Mouse (Mus musculus): Measurements from ENCODE around the gene Flrt1. TPM values are rescaled to one million over a fixed set of nuclear protein-coding genes. Genes with fewer than 3 reads are reported as not detected.

Gene Flrt1
- total and polyA plus RNA-seq, 3 experiments = not detected

- H3K9ac ChIP-seq (ENCODE audit: insufficient read depth, low read depth) = no peak overlapping the region
- no peaks in the 10 kb centered on the region for H3K79me2 ChIP-seq (replicated peaks; ENCODE audit: control insufficient read depth, extremely low read depth, insufficient read depth, poor library complexity, severe bottlenecking)
- no peak overlapping the region for H3K4me2 ChIP-seq (ENCODE audit: insufficient read depth, low read depth, poor library complexity, severe bottlenecking)
- peaks cover 31% of the 10 kb centered on the region for H3K27me3 ChIP-seq (replicated peaks)
- dilution Hi-C loops (cut with MboI; ENCODE audit: extremely low pct_ligation_motif_present, extremely low pct_unique_long_range_greater_than_20kb, low sequenced_read_pairs) (no loop called here), in situ Hi-C loops (cut with MboI; ENCODE audit: low pct_ligation_motif_present, low pct_unique_long_range_greater_than_20kb, low sequenced_read_pairs) (no loop called here)
- no peaks in the 10 kb centered on the region for H3K36me3 ChIP-seq (replicated peaks in 1 of 2; ENCODE audit: control insufficient read depth in 1 of 2, insufficient read depth in 1 of 2, low read length in 1 of 2)
- no peak overlapping the region for H3K4me3 ChIP-seq (replicated peaks in 1 of 3; ENCODE audit: low read depth in 2 of 3, low read length in 2 of 3, poor library complexity in 1 of 3)
- DNase-seq (ENCODE audit: extremely low read depth) = no peak
- peaks cover 3% of the 10 kb centered on the region for H3K9me3 ChIP-seq (replicated peaks; ENCODE audit: low read length)
- no peak overlapping the region for H3K27ac ChIP-seq (ENCODE audit: insufficient read depth, low read depth)
- peaks cover 6 to 16% of the 10 kb centered on the region in 2 experiments for H3K4me1 ChIP-seq (ENCODE audit: control insufficient read depth in 1 of 2, insufficient read depth in 2 of 2)
- TF ChIP-seq MYC (IDR thresholded peaks at IDR 0.05; ENCODE audit: low read depth, low read length) (no peak), ZNF384 (IDR thresholded peaks at IDR 0.05; ENCODE audit: low read depth, low read length) (no peak), USF2 (conservative IDR thresholded peaks at IDR 0.05; ENCODE audit: low read depth, low read length) (no peak), KAT2A (IDR thresholded peaks at IDR 0.05; ENCODE audit: insufficient replicate concordance, low read length) (no peak)
Measured at GRCm38 (mm10) chr19:7044706-7045105, 60.8 kb downstream of the Flrt1 start.

DNA sequence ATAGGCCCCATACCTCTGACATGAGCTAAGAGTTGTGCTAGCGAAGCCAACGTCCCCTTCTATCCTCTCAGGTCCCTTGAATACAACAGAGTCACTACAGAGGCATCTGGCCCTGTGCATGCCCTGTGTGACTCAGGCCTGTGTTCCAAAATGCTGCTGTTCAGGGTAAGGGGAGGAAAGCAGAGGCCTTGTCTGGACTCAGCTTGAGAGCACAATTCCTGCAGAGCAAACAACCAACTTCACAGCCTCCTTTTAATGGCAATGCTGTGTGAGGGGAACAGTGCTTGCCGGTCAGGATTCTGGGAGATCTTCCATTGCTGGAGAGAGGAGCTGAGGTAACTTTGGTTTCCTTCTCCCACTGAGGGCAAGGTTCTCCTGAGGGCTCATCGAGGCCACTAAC, 61.2 kb downstream of the Flrt1 start:
- H3K27me3 ChIP-seq (replicated peaks) = peaks cover 28% of the 10 kb centered on the region
- dilution Hi-C loops (cut with MboI; ENCODE audit: extremely low pct_ligation_motif_present, extremely low pct_unique_long_range_greater_than_20kb, low sequenced_read_pairs) = no loop called here
- peaks cover 6 to 16% of the 10 kb centered on the region in 2 experiments for H3K4me1 ChIP-seq (ENCODE audit: control insufficient read depth in 1 of 2, insufficient read depth in 2 of 2)
- H3K9me3 ChIP-seq (replicated peaks; ENCODE audit: low read length) = peaks cover under 1% of the 10 kb centered on the region
- no peaks in the 10 kb centered on the region for H3K36me3 ChIP-seq (replicated peaks in 1 of 2; ENCODE audit: control insufficient read depth in 1 of 2, insufficient read depth in 1 of 2, low read length in 1 of 2)
- in situ Hi-C loops (cut with MboI; ENCODE audit: low pct_ligation_motif_present, low pct_unique_long_range_greater_than_20kb, low sequenced_read_pairs) = no loop called here
- TF ChIP-seq PAX5 (IDR thresholded peaks at IDR 0.05; ENCODE audit: low read length) (no peak), RCOR1 (conservative IDR thresholded peaks at IDR 0.05; ENCODE audit: low read depth, low read length) (no peak), TBP (conservative IDR thresholded peaks at IDR 0.05; ENCODE audit: low read depth, low read length) (no peak), MYC (IDR thresholded peaks at IDR 0.05; ENCODE audit: low read depth, low read length) (no peak), ZC3H11A (IDR thresholded peaks at IDR 0.05; ENCODE audit: low read depth, low read length) (no peak), CHD1 (IDR thresholded peaks at IDR 0.05; ENCODE audit: low read depth, low read length) (no peak), IRF4 (IDR thresholded peaks at IDR 0.05; ENCODE audit: low read depth, low read length) (no peak), BHLHE40 (IDR thresholded peaks at IDR 0.05; ENCODE audit: low read depth, low read length) (no peak)
- DNase-seq (ENCODE audit: extremely low read depth) = no peak
- H3K4me3 ChIP-seq (replicated peaks in 1 of 3; ENCODE audit: low read depth in 2 of 3, low read length in 2 of 3, poor library complexity in 1 of 3) = no peak overlapping the region
- H3K9ac ChIP-seq (ENCODE audit: insufficient read depth, low read depth) = no peak overlapping the region
- no peak overlapping the region for H3K4me2 ChIP-seq (ENCODE audit: insufficient read depth, low read depth, poor library complexity, severe bottlenecking)
- H3K27ac ChIP-seq (ENCODE audit: insufficient read depth, low read depth) = no peak overlapping the region
- H3K79me2 ChIP-seq (replicated peaks; ENCODE audit: control insufficient read depth, extremely low read depth, insufficient read depth, poor library complexity, severe bottlenecking) = peaks cover 3% of the 10 kb centered on the region

Other genes with a start within 250 kb of the Flrt1 start
Only the 20 nearest of the 23 such genes appear.
- gene Prdx5, start 195.6 kb downstream of the Flrt1 start, total RNA-seq (2012; rRNA removed) = 72.6 and 74.8 TPM in 2 replicates
- gene Prdx5, start 195.6 kb downstream of the Flrt1 start, total RNA-seq (2014; rRNA removed) = 77.2 and 83.5 TPM in 2 replicates
- gene Prdx5, start 195.6 kb downstream of the Flrt1 start, polyA plus RNA-seq (2012; ENCODE audit: insufficient read length, low read depth) = 137 TPM in 2 replicates
- 23.5 and 28.7 TPM in 2 replicates for gene Esrra, start 183.9 kb downstream of the Flrt1 start, total RNA-seq (2012; rRNA removed)
- 13.4 and 13.6 TPM in 2 replicates for gene Esrra, start 183.9 kb downstream of the Flrt1 start, total RNA-seq (2014; rRNA removed)
- gene Esrra, start 183.9 kb downstream of the Flrt1 start, polyA plus RNA-seq (2012; ENCODE audit: insufficient read length, low read depth) = 15.6 and 17.7 TPM in 2 replicates
- gene Catsperz, start 180.3 kb downstream of the Flrt1 start, total RNA-seq (2012; rRNA removed) = not detected in 2 replicates
- not detected in 2 replicates for gene Catsperz, start 180.3 kb downstream of the Flrt1 start, total RNA-seq (2014; rRNA removed)
- gene Catsperz, start 180.3 kb downstream of the Flrt1 start, polyA plus RNA-seq (2012; ENCODE audit: insufficient read length, low read depth) = 1.2 TPM in 1 of 2 replicates, not detected in the other
- gene Kcnk4, start 171.2 kb downstream of the Flrt1 start, total RNA-seq (2012; rRNA removed) = 0.21 TPM in 1 of 2 replicates, not detected in the other
- gene Kcnk4, start 171.2 kb downstream of the Flrt1 start, total RNA-seq (2014; rRNA removed) = not detected in 2 replicates
- gene Kcnk4, start 171.2 kb downstream of the Flrt1 start, polyA plus RNA-seq (2012; ENCODE audit: insufficient read length, low read depth) = 0.80 TPM in 1 of 2 replicates, not detected in the other
- gene Bad, start 163.9 kb downstream of the Flrt1 start, total RNA-seq (2012; rRNA removed) = 37.8 and 38.0 TPM in 2 replicates
- gene Bad, start 163.9 kb downstream of the Flrt1 start, total RNA-seq (2014; rRNA removed) = 27.7 and 28.5 TPM in 2 replicates
- 33.3 and 39.6 TPM in 2 replicates for gene Bad, start 163.9 kb downstream of the Flrt1 start, polyA plus RNA-seq (2012; ENCODE audit: insufficient read length, low read depth)
- 14.1 and 18.1 TPM in 2 replicates for gene Gpr137, start 163.2 kb downstream of the Flrt1 start, total RNA-seq (2012; rRNA removed)
- 8.8 and 9.0 TPM in 2 replicates for gene Gpr137, start 163.2 kb downstream of the Flrt1 start, total RNA-seq (2014; rRNA removed)
- 14.0 and 14.4 TPM in 2 replicates for gene Gpr137, start 163.2 kb downstream of the Flrt1 start, polyA plus RNA-seq (2012; ENCODE audit: insufficient read length, low read depth)
- 256 and 329 TPM in 2 replicates for gene Ppp1r14b, start 130.8 kb downstream of the Flrt1 start, total RNA-seq (2012; rRNA removed)
- 151 and 167 TPM in 2 replicates for gene Ppp1r14b, start 130.8 kb downstream of the Flrt1 start, total RNA-seq (2014; rRNA removed)
- 179 and 241 TPM in 2 replicates for gene Ppp1r14b, start 130.8 kb downstream of the Flrt1 start, polyA plus RNA-seq (2012; ENCODE audit: insufficient read length, low read depth)
- 6.4 and 7.5 TPM in 2 replicates for gene Plcb3, start 129.3 kb downstream of the Flrt1 start, total RNA-seq (2012; rRNA removed)
- gene Plcb3, start 129.3 kb downstream of the Flrt1 start, total RNA-seq (2014; rRNA removed) = 3.0 and 4.1 TPM in 2 replicates
- 7.8 and 8.2 TPM in 2 replicates for gene Plcb3, start 129.3 kb downstream of the Flrt1 start, polyA plus RNA-seq (2012; ENCODE audit: insufficient read length, low read depth)
- 44.6 and 50.4 TPM in 2 replicates for gene Fkbp2, start 125.2 kb downstream of the Flrt1 start, total RNA-seq (2012; rRNA removed)
- 17.6 and 20.7 TPM in 2 replicates for gene Fkbp2, start 125.2 kb downstream of the Flrt1 start, total RNA-seq (2014; rRNA removed)
- 87.0 and 97.7 TPM in 2 replicates for gene Fkbp2, start 125.2 kb downstream of the Flrt1 start, polyA plus RNA-seq (2012; ENCODE audit: insufficient read length, low read depth)
- 12.9 and 13.2 TPM in 2 replicates for gene Vegfb, start 118.1 kb downstream of the Flrt1 start, total RNA-seq (2012; rRNA removed)
- 3.2 and 3.5 TPM in 2 replicates for gene Vegfb, start 118.1 kb downstream of the Flrt1 start, total RNA-seq (2014; rRNA removed)
- gene Vegfb, start 118.1 kb downstream of the Flrt1 start, polyA plus RNA-seq (2012; ENCODE audit: insufficient read length, low read depth) = 28.4 and 35.1 TPM in 2 replicates
- 9.7 and 11.2 TPM in 2 replicates for gene Dnajc4, start 113.2 kb downstream of the Flrt1 start, total RNA-seq (2012; rRNA removed)
- gene Dnajc4, start 113.2 kb downstream of the Flrt1 start, total RNA-seq (2014; rRNA removed) = 6.2 and 7.5 TPM in 2 replicates
- 12.7 and 13.9 TPM in 2 replicates for gene Dnajc4, start 113.2 kb downstream of the Flrt1 start, polyA plus RNA-seq (2012; ENCODE audit: insufficient read length, low read depth)
- 24.6 and 26.6 TPM in 2 replicates for gene Nudt22, start 109.6 kb downstream of the Flrt1 start, total RNA-seq (2012; rRNA removed)
- gene Nudt22, start 109.6 kb downstream of the Flrt1 start, total RNA-seq (2014; rRNA removed) = 9.0 and 11.2 TPM in 2 replicates
- 10.8 and 11.1 TPM in 2 replicates for gene Nudt22, start 109.6 kb downstream of the Flrt1 start, polyA plus RNA-seq (2012; ENCODE audit: insufficient read length, low read depth)
- gene Trpt1, start 109.6 kb downstream of the Flrt1 start, total RNA-seq (2012; rRNA removed) = 4.1 and 4.7 TPM in 2 replicates
- gene Trpt1, start 109.6 kb downstream of the Flrt1 start, total RNA-seq (2014; rRNA removed) = 2.8 and 3.4 TPM in 2 replicates
- gene Trpt1, start 109.6 kb downstream of the Flrt1 start, polyA plus RNA-seq (2012; ENCODE audit: insufficient read length, low read depth) = 2.1 and 3.1 TPM in 2 replicates
- 57.4 and 58.4 TPM in 2 replicates for gene Fermt3, start 86.3 kb downstream of the Flrt1 start, total RNA-seq (2012; rRNA removed)
- 47.0 and 58.7 TPM in 2 replicates for gene Fermt3, start 86.3 kb downstream of the Flrt1 start, total RNA-seq (2014; rRNA removed)
- 65.1 and 67.3 TPM in 2 replicates for gene Fermt3, start 86.3 kb downstream of the Flrt1 start, polyA plus RNA-seq (2012; ENCODE audit: insufficient read length, low read depth)
- 178 and 246 TPM in 2 replicates for gene Stip1, start 65.8 kb downstream of the Flrt1 start, total RNA-seq (2012; rRNA removed)
- 200 and 202 TPM in 2 replicates for gene Stip1, start 65.8 kb downstream of the Flrt1 start, total RNA-seq (2014; rRNA removed)
- gene Stip1, start 65.8 kb downstream of the Flrt1 start, polyA plus RNA-seq (2012; ENCODE audit: insufficient read length, low read depth) = 314 and 344 TPM in 2 replicates
- gene Macrod1, start 48.9 kb downstream of the Flrt1 start, total RNA-seq (2012; rRNA removed) = not detected in 2 replicates
- gene Macrod1, start 48.9 kb downstream of the Flrt1 start, total RNA-seq (2014; rRNA removed) = not detected in 2 replicates
- gene Macrod1, start 48.9 kb downstream of the Flrt1 start, polyA plus RNA-seq (2012; ENCODE audit: insufficient read length, low read depth) = 1.00 and 1.0 TPM in 2 replicates
- 102 and 114 TPM in 2 replicates for gene Otub1, start 100.6 kb upstream of the Flrt1 start, total RNA-seq (2012; rRNA removed)
- 115 and 119 TPM in 2 replicates for gene Otub1, start 100.6 kb upstream of the Flrt1 start, total RNA-seq (2014; rRNA removed)
- 126 and 139 TPM in 2 replicates for gene Otub1, start 100.6 kb upstream of the Flrt1 start, polyA plus RNA-seq (2012; ENCODE audit: insufficient read length, low read depth)
- gene Cox8a, start 111.9 kb upstream of the Flrt1 start, total RNA-seq (2012; rRNA removed) = 797 and 822 TPM in 2 replicates
- gene Cox8a, start 111.9 kb upstream of the Flrt1 start, total RNA-seq (2014; rRNA removed) = 275 and 326 TPM in 2 replicates
- 617 and 896 TPM in 2 replicates for gene Cox8a, start 111.9 kb upstream of the Flrt1 start, polyA plus RNA-seq (2012; ENCODE audit: insufficient read length, low read depth)
- gene Naa40, start 135.5 kb upstream of the Flrt1 start, total RNA-seq (2012; rRNA removed) = 40.6 and 45.5 TPM in 2 replicates
- 63.1 and 65.7 TPM in 2 replicates for gene Naa40, start 135.5 kb upstream of the Flrt1 start, total RNA-seq (2014; rRNA removed)
- gene Naa40, start 135.5 kb upstream of the Flrt1 start, polyA plus RNA-seq (2012; ENCODE audit: insufficient read length, low read depth) = 61.2 and 69.3 TPM in 2 replicates
- 12.0 and 13.3 TPM in 2 replicates for gene Rcor2, start 161.6 kb upstream of the Flrt1 start, total RNA-seq (2012; rRNA removed)
- 9.2 and 10.3 TPM in 2 replicates for gene Rcor2, start 161.6 kb upstream of the Flrt1 start, total RNA-seq (2014; rRNA removed)
- gene Rcor2, start 161.6 kb upstream of the Flrt1 start, polyA plus RNA-seq (2012; ENCODE audit: insufficient read length, low read depth) = 22.8 and 28.2 TPM in 2 replicates

All from CH12.LX (cell line).